Mouse (Mus musculus) midbrain, embryonic 15.5 days (tissue): ENCODE measurements at regions not wholly inside any gene's neighbourhood (a gene's known extent, or its start where the extent isn't known, plus 50 kb on each side); places are given as distances from the start of the nearest gene placed in this dataset.

Source experiments
- ATAC-seq: fragments of 200-750 bp; cut with Nextera tagmentation; replicated peaks from 2 replicates; pipeline ENCODE4 v1.8.0; 2017; ENCODE audit warnings: moderate TSS enrichment
- H3K27ac ChIP-seq: fragments of 300-500 bp; sonication (generic); 2 replicates; pipeline ENCODE4 v1.5.1; 2015; ENCODE audit warnings: mild to moderate bottlenecking, inconsistent platforms
- H3K27me3 ChIP-seq: fragments of 300-500 bp; sonication (generic); replicated peaks from 2 replicates; pipeline ENCODE4 v1.6.1; 2015; ENCODE audit warnings: inconsistent platforms
- H3K36me3 ChIP-seq: fragments of 300-500 bp; sonication (generic); replicated peaks from 2 replicates; pipeline ENCODE4 v1.6.1; 2015; ENCODE audit warnings: inconsistent platforms
- H3K4me1 ChIP-seq: fragments of 300-500 bp; sonication (generic); 2 replicates; pipeline ENCODE4 v1.6.1; 2015; ENCODE audit warnings: inconsistent platforms
- H3K4me2 ChIP-seq: fragments of 300-500 bp; sonication (generic); 2 replicates; pipeline ENCODE4 v1.6.1; 2015; ENCODE audit warnings: inconsistent platforms, mild to moderate bottlenecking, moderate library complexity
- H3K4me3 ChIP-seq: fragments of 300-500 bp; sonication (generic); 2 replicates; pipeline ENCODE4 v1.5.1; 2015; ENCODE audit warnings: mild to moderate bottlenecking, inconsistent platforms
- H3K9ac ChIP-seq: fragments of 300-500 bp; sonication (generic); 2 replicates; pipeline ENCODE4 v1.6.1; 2015; ENCODE audit warnings: mild to moderate bottlenecking, inconsistent platforms
- H3K9me3 ChIP-seq: fragments of 300-500 bp; sonication (generic); 2 replicates; pipeline ENCODE4 v1.6.1; 2016; ENCODE audit warnings: inconsistent platforms
- WGBS: fragments of 180-500 bp; shearing (Covaris S2); methylation state at CpG from one replicate; pipeline ENCODE4 v1.1.7; 2015; ENCODE audit warnings: mixed read lengths; 5-methylcytosine and 5-hydroxymethylcytosine counted together

GRCm38 (mm10) chr11:92743191-92743590, 354.6 kb upstream of the Car10 start:
- H3K4me1 ChIP-seq: no peaks in the 10 kb centered on the region
- H3K27me3 ChIP-seq: no peaks in the 10 kb centered on the region
- H3K4me2 ChIP-seq: no peak overlapping the region
- WGBS: 44% methylated on average over 2 of the region's 2 CpGs
- no peak for ATAC-seq
- H3K27ac ChIP-seq: no peak overlapping the region
- no peaks in the 10 kb centered on the region for H3K36me3 ChIP-seq
- H3K9ac ChIP-seq: no peak overlapping the region
- H3K4me3 ChIP-seq: no peak overlapping the region
- H3K9me3 ChIP-seq: no peaks in the 10 kb centered on the region

DNA sequence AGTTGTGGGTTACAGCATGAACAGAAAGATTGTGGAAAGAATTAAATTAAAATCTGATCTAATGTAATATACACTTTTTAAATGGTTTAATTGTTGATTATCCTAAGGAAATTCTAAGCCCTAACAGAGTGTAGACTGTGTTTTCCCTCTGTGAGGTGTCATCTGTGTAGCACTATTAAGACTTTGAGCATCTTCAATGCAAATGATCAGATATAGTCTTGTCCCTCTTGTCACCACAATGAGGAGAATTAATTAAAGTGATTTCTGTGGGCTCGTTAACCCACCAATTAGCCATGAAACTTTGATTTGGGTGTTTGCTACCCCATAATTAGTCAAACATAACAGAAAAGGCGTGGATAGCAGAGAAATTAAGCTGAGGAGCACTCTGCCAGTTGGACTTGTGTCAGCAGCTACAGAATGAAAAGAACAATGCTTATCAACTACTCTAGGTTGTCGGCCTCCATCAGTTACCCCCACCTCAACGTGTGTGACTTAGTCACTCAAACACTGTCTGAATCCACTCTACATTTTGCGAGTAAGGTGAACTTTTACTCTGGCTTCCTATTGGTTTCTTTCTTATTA, 339.4 kb upstream of the Car10 start:
- Histone ChIP-seq H3K9ac (no peak overlapping the region), H3K27ac (no peak overlapping the region), H3K27me3 (no peaks in the 10 kb centered on the region), H3K4me1 (no peaks in the 10 kb centered on the region), H3K4me3 (no peak overlapping the region), H3K4me2 (no peak overlapping the region), H3K36me3 (no peaks in the 10 kb centered on the region), H3K9me3 (no peaks in the 10 kb centered on the region)
- no peak for ATAC-seq
- 74% methylated on average over 5 of the region's 5 CpGs for WGBS

DNA sequence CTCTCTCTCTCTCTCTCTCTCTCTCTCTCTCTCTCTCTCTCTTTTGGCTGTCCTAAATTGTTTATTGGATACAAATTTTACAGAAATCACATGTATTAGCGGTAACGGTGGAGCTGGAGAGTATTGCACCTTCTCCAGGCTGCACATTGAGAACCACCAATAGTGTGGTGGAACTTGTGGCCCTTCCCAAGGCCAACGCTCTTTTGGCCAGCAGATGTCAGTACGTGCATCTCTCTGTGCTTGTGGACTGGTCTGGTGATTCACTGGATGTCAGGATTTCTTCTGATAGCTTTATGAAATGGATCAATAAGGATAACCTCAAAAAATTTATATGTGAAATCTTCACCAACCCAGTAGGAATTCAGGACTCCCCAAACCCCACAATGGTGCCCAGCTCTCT, 327.9 kb upstream of the Car10 start:
- H3K36me3 ChIP-seq: no peaks in the 10 kb centered on the region
- no peak for ATAC-seq
- H3K4me3 ChIP-seq: no peak overlapping the region
- no peaks in the 10 kb centered on the region for H3K4me1 ChIP-seq
- no peaks in the 10 kb centered on the region for H3K9me3 ChIP-seq
- 85% methylated on average over 4 of the region's 4 CpGs for WGBS
- no peaks in the 10 kb centered on the region for H3K27me3 ChIP-seq
- H3K4me2 ChIP-seq: no peak overlapping the region
- H3K27ac ChIP-seq: no peak overlapping the region
- H3K9ac ChIP-seq: no peak overlapping the region

DNA sequence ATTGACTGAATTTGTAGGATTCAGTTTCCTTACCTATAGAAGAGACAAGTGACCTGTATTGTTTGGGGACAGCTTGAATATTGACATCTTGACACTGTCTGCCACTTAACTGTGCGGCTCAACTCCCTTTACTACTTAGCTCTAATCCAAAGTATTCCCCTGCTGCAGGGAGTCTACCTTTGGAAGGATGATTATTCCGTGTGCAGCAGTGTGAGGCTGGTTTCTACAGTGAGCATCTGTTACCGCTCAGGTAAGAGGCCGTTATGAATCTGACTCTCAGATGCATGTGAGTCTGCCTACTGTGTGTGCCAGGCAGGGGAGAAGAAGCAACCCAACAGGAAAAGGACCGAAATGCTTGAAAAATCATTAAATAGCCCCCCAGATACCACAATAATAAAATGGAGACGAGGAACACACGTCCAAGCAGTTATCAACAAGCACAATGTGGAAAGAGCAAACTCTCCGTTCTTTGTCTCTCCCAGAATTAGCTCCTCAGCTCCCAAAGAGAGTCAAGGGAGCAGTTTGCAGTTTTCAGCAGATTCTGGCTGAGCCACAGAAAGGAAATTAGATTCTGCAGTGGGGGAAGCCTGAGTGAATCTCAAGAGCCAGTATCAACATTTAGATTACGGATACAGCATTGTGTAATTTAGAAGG, 324.8 kb upstream of the Car10 start:
- Histone ChIP-seq H3K27ac (peak overlapping the region; percentile 62; the same call in 1 of the 2 replicates), H3K4me2 (no peak overlapping the region), H3K9me3 (no peaks in the 10 kb centered on the region), H3K36me3 (no peaks in the 10 kb centered on the region), H3K4me1 (no peaks in the 10 kb centered on the region), H3K27me3 (no peaks in the 10 kb centered on the region), H3K9ac (no peak overlapping the region), H3K4me3 (no peak overlapping the region)
- ATAC-seq: no peak
- 54% methylated on average over 9 of the region's 9 CpGs for WGBS

DNA sequence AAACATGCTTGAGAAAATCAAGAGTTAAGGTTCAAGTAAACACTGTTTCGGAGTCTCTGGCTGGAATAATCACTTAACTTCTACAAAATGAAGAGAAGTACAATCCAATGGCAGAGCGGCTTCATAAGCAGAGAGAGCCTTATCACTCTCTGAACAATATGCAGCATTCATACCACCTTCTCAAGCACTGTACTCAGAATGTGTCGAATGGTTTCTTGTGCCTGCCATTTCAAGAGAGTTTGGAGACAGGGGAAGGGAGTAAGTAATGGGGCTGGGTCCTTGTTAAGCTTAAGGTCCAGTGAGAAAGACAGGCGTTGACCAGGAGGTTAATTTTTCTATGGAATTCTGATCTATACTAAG, 324.3 kb upstream of the Car10 start:
- Histone ChIP-seq H3K36me3 (no peaks in the 10 kb centered on the region), H3K4me3 (no peak overlapping the region), H3K4me1 (no peaks in the 10 kb centered on the region), H3K9me3 (no peaks in the 10 kb centered on the region), H3K9ac (no peak overlapping the region), H3K4me2 (no peak overlapping the region), H3K27me3 (no peaks in the 10 kb centered on the region), H3K27ac (peak overlapping the region; percentile 62; the same call in 1 of the 2 replicates)
- WGBS: 77% methylated on average over 4 of the region's 4 CpGs
- no peak for ATAC-seq

- Histone ChIP-seq H3K4me2 (no peak overlapping the region), H3K9ac (no peak overlapping the region), H3K36me3 (no peaks in the 10 kb centered on the region), H3K4me1 (no peaks in the 10 kb centered on the region), H3K9me3 (no peaks in the 10 kb centered on the region), H3K27me3 (no peaks in the 10 kb centered on the region), H3K27ac (no peak overlapping the region), H3K4me3 (no peak overlapping the region)
- WGBS: 19% methylated on average over 3 of the region's 3 CpGs
- no peak for ATAC-seq
Measured at GRCm38 (mm10) chr11:92774780-92775179, 323.0 kb upstream of the Car10 start.

GRCm38 (mm10) chr11:92799267-92799666, 298.6 kb upstream of the Car10 start:
- Histone ChIP-seq H3K27ac (no peak overlapping the region), H3K4me3 (no peak overlapping the region), H3K9me3 (no peaks in the 10 kb centered on the region), H3K4me1 (no peaks in the 10 kb centered on the region), H3K4me2 (no peak overlapping the region), H3K36me3 (no peaks in the 10 kb centered on the region), H3K27me3 (no peaks in the 10 kb centered on the region), H3K9ac (no peak overlapping the region)
- ATAC-seq: no peak
- WGBS: 52% methylated on average over 4 of the region's 4 CpGs
